Mouse (Mus musculus) CH12.LX (cell line): ENCODE measurements around the gene Arl2. TPM values are rescaled to one million over a fixed set of nuclear protein-coding genes. Genes with fewer than 3 reads are reported as not detected.

Experiments used
- DNase-seq: peaks from one replicate; pipeline ENCODE4 v3.0.0-alpha.2; 2013; ENCODE audit errors: extremely low read depth
- H3K27ac ChIP-seq: 2 replicates; pipeline ENCODE4 v1.5.1; 2012; ENCODE audit warnings: low read depth, mild to moderate bottlenecking, control low read depth, moderate library complexity; ENCODE audit not compliant: insufficient read depth
- H3K27me3 ChIP-seq: replicated peaks from 2 replicates; pipeline ENCODE3; 2012; ENCODE audit warnings: inconsistent platforms
- H3K36me3 ChIP-seq, 2 experiments: replicated peaks in 1 of 2; 2 replicates each; pipeline versions ENCODE3 to v1.6.1; 2012; ENCODE audit warnings: inconsistent platforms in 1 of 2, low read length in 1 of 2, mild to moderate bottlenecking in 1 of 2, mixed read lengths in 1 of 2, moderate library complexity in 1 of 2; ENCODE audit not compliant: control insufficient read depth in 1 of 2, insufficient read depth in 1 of 2
- H3K4me1 ChIP-seq, 2 experiments: 2 replicates each; pipeline ENCODE4 v1.6.1; 2012; ENCODE audit warnings: inconsistent platforms in 1 of 2, moderate library complexity in 1 of 2; ENCODE audit not compliant: insufficient read depth in 2 of 2, control insufficient read depth in 1 of 2
- H3K4me2 ChIP-seq: 2 replicates; pipeline ENCODE4 v1.6.1; 2012; ENCODE audit warnings: low read depth, mild to moderate bottlenecking, control low read depth; ENCODE audit not compliant: poor library complexity, insufficient read depth, severe bottlenecking
- H3K4me3 ChIP-seq, 3 experiments: fragments of 150-350 bp in 1 of 3; sonication (generic) in 1 of 3; replicated peaks in 1 of 3; 2 replicates each; pipeline versions ENCODE3 to v1.5.1; 2011 to 2012; ENCODE audit warnings: low read depth in 2 of 3, low read length in 2 of 3, mild to moderate bottlenecking in 2 of 3, moderate library complexity in 2 of 3, control low read depth in 1 of 3, improper control_type of control experiment in 1 of 3, inconsistent platforms in 1 of 3, mixed read lengths in 1 of 3; ENCODE audit not compliant: poor library complexity in 1 of 3
- H3K79me2 ChIP-seq: replicated peaks from 2 replicates; pipeline ENCODE4 v1.6.1; 2012; ENCODE audit warnings: mild to moderate bottlenecking, moderate library complexity; ENCODE audit not compliant: control insufficient read depth, poor library complexity, insufficient read depth, severe bottlenecking; ENCODE audit errors: extremely low read depth
- H3K9ac ChIP-seq: 2 replicates; pipeline ENCODE4 v1.6.1; 2012; ENCODE audit warnings: low read depth, mild to moderate bottlenecking, control low read depth, moderate library complexity; ENCODE audit not compliant: insufficient read depth
- H3K9me3 ChIP-seq: replicated peaks from 2 replicates; pipeline ENCODE3; 2012; ENCODE audit warnings: low read length, inconsistent platforms, mixed read lengths
- BHLHE40 ChIP-seq: IDR thresholded peaks from 2 replicates; pipeline ENCODE4 v1.6.1; 2011; ENCODE audit warnings: mild to moderate bottlenecking, low read depth, low read length, improper control_type of control experiment
- CTCF ChIP-seq, 2 experiments: IDR thresholded peaks in 1 of 2; conservative IDR thresholded peaks in 1 of 2; 2 replicates each; pipeline ENCODE4 v1.5.1; 2011 to 2012; ENCODE audit warnings: low read depth in 2 of 2, low read length in 2 of 2, improper control_type of control experiment in 1 of 2, inconsistent platforms in 1 of 2, mild to moderate bottlenecking in 1 of 2, moderate library complexity in 1 of 2
- EP300 ChIP-seq: IDR thresholded peaks from 2 replicates; pipeline ENCODE4 v1.6.1; 2011; ENCODE audit warnings: low read length, improper control_type of control experiment
- ETS1 ChIP-seq: conservative IDR thresholded peaks from 2 replicates; pipeline ENCODE4 v1.6.1; 2012; ENCODE audit warnings: low read depth, mild to moderate bottlenecking, inconsistent platforms, low read length, improper control_type of control experiment, moderate library complexity
- GABPA ChIP-seq: IDR thresholded peaks from 2 replicates; pipeline ENCODE4 v1.6.1; 2012; ENCODE audit warnings: low read depth, low read length, improper control_type of control experiment, inconsistent platforms; ENCODE audit not compliant: insufficient replicate concordance
- HCFC1 ChIP-seq: IDR thresholded peaks from 2 replicates; pipeline ENCODE4 v1.6.1; 2012; ENCODE audit warnings: low read depth, mild to moderate bottlenecking, inconsistent platforms, low read length, improper control_type of control experiment
- IRF4 ChIP-seq: IDR thresholded peaks from 2 replicates; pipeline ENCODE4 v1.6.1; 2014; ENCODE audit warnings: low read depth, mild to moderate bottlenecking, inconsistent platforms, low read length, improper control_type of control experiment
- JUN ChIP-seq: IDR thresholded peaks from 2 replicates; pipeline ENCODE4 v1.6.1; 2011; ENCODE audit warnings: low read depth, mild to moderate bottlenecking, low read length, improper control_type of control experiment, moderate library complexity; ENCODE audit not compliant: insufficient read depth
- JUND ChIP-seq: conservative IDR thresholded peaks from 2 replicates; pipeline ENCODE4 v1.6.1; 2011; ENCODE audit warnings: low read depth, low read length, improper control_type of control experiment
- KAT2A ChIP-seq: IDR thresholded peaks from 2 replicates; pipeline ENCODE4 v1.6.1; 2012; ENCODE audit warnings: low read length, improper control_type of control experiment, inconsistent platforms; ENCODE audit not compliant: insufficient replicate concordance
- MAX ChIP-seq: IDR thresholded peaks from 2 replicates; pipeline ENCODE4 v1.6.1; 2011; ENCODE audit warnings: low read length, improper control_type of control experiment
- MXI1 ChIP-seq: IDR thresholded peaks from 2 replicates; pipeline ENCODE4 v1.6.1; 2011; ENCODE audit warnings: mild to moderate bottlenecking, low read depth, low read length, improper control_type of control experiment
- NRF1 ChIP-seq: IDR thresholded peaks from 2 replicates; pipeline ENCODE4 v1.6.1; 2014; ENCODE audit warnings: low read depth, mild to moderate bottlenecking, inconsistent platforms, low read length, improper control_type of control experiment, moderate library complexity
- PAX5 ChIP-seq: IDR thresholded peaks from 2 replicates; pipeline ENCODE4 v1.6.1; 2012; ENCODE audit warnings: low read length, inconsistent platforms, mixed read lengths
- POLR2AphosphoS2 ChIP-seq: IDR thresholded peaks from 2 replicates; pipeline ENCODE4 v1.6.1; 2011; ENCODE audit warnings: low read depth, low read length, improper control_type of control experiment
- RAD21 ChIP-seq: IDR thresholded peaks from 2 replicates; pipeline ENCODE4 v1.6.1; 2011; ENCODE audit warnings: low read depth, mild to moderate bottlenecking, low read length, improper control_type of control experiment, moderate library complexity
- TBP ChIP-seq: conservative IDR thresholded peaks from 2 replicates; pipeline ENCODE4 v1.6.1; 2011; ENCODE audit warnings: low read depth, low read length, improper control_type of control experiment
- TCF12 ChIP-seq: IDR thresholded peaks from 2 replicates; pipeline ENCODE4 v1.6.1; 2014; ENCODE audit warnings: low read depth, mild to moderate bottlenecking, inconsistent platforms, low read length, improper control_type of control experiment
- USF1 ChIP-seq: IDR thresholded peaks from 2 replicates; pipeline ENCODE4 v1.6.1; 2014; ENCODE audit warnings: low read depth, mild to moderate bottlenecking, inconsistent platforms, low read length, improper control_type of control experiment
- ZKSCAN1 ChIP-seq: IDR thresholded peaks from 2 replicates; pipeline ENCODE4 v1.6.1; 2012; ENCODE audit warnings: low read depth, inconsistent platforms, low read length, improper control_type of control experiment, borderline replicate concordance
- ZMIZ1 ChIP-seq: IDR thresholded peaks from 2 replicates; pipeline ENCODE4 v1.6.1; 2012; ENCODE audit warnings: low read depth, mild to moderate bottlenecking, inconsistent platforms, low read length, improper control_type of control experiment
- ZNF384 ChIP-seq: IDR thresholded peaks from 2 replicates; pipeline ENCODE4 v1.6.1; 2012; ENCODE audit warnings: low read depth, low read length, improper control_type of control experiment, inconsistent platforms
- dilution Hi-C: fragments of 300-500 bp; cut with MboI; formaldehyde crosslinking; loops from 2 replicates; pipeline ENCODE4 v1.14.3; 2020; ENCODE audit warnings: low sequenced_read_pairs; ENCODE audit not compliant: extremely low pct_unique_long_range_greater_than_20kb, extremely low pct_ligation_motif_present
- in situ Hi-C: fragments of 300-500 bp; cut with MboI; formaldehyde crosslinking; loops from 3 replicates; pipeline ENCODE4 v1.14.3; 2019; ENCODE audit warnings: low sequenced_read_pairs, low pct_ligation_motif_present, low pct_unique_long_range_greater_than_20kb, mixed read lengths
- polyA plus RNA-seq: library from polyadenylated mRNA; unstranded; fragments of >175 nt; gene quantifications from 2 replicates; pipeline ENCODE4 v1.2.1, GENCODE M21; 2012; ENCODE audit warnings: low read depth; ENCODE audit not compliant: insufficient read length
- total RNA-seq, 2 experiments: library from RNA; depleted of rRNA; stranded (reverse); fragments of 300-350 nt in 1 of 2; fragments of >200 nt in 1 of 2; gene quantifications; 2 replicates each; pipeline ENCODE4 v1.2.3; 2012 to 2014

Gene Arl2
- total and polyA plus RNA-seq, 3 experiments, result 27.9 to 48.4 (median 36.9) TPM

- dilution Hi-C loops (no loop called here), in situ Hi-C loops (loop anchor here (25.0 kb wide), 1 partner anchor 146 kb away; the partner anchor contains the start of gene Cdc42bpg)
- peaks cover 0 to 7% of the 10 kb centered on the region in 2 experiments; a peak in 2 of 4 replicates for H3K4me1 ChIP-seq
- no peak overlapping the region for H3K4me2 ChIP-seq
- TF ChIP-seq RAD21 (peak; percentile 11), CTCF (conservative IDR thresholded peaks at IDR 0.05 in 1 of 2, IDR thresholded peaks at IDR 0.05 in 1 of 2; ENCODE audit: low read depth in 2 of 2, low read length in 2 of 2) (peak in 1 of 2 experiments; percentile 39; a peak in 1 of 4 replicates), JUN (no peak), ZMIZ1 (no peak)
- no peaks in the 10 kb centered on the region for H3K36me3 ChIP-seq
- no peak overlapping the region for H3K4me3 ChIP-seq
- H3K27me3 ChIP-seq, result peaks cover 31% of the 10 kb centered on the region
- H3K27ac ChIP-seq, result no peak overlapping the region
- H3K9me3 ChIP-seq, result peaks cover 4% of the 10 kb centered on the region
- no peaks in the 10 kb centered on the region for H3K79me2 ChIP-seq
- no peak overlapping the region for H3K9ac ChIP-seq
- DNase-seq, result no peak
These were observed 25.4 kb upstream of the Arl2 start for GRCm38 (mm10) chr19:6166750-6167149.

GRCm38 (mm10) chr19:6163872-6164547, 22.7 kb upstream of the Arl2 start:
- no peak for DNase-seq
- dilution Hi-C loops, result no loop called here
- in situ Hi-C loops, result loop anchor here (25.0 kb wide), 1 partner anchor 148 kb away; the partner anchor contains the start of gene Cdc42bpg
- TF ChIP-seq MXI1 (no peak), BHLHE40 (peak; percentile 55)
- TF ChIP-seq, all 38 proteins: peak for 1
- H3K4me2 ChIP-seq, result peak overlapping the region; percentile 27; the same call in 1 of the 2 replicates
- peak overlapping the region in 1 of 3 experiments; percentile 4 for H3K4me3 ChIP-seq
- peaks cover 4% of the 10 kb centered on the region for H3K9me3 ChIP-seq
- H3K4me1 ChIP-seq, result peaks cover 0 to 7% of the 10 kb centered on the region in 2 experiments; a peak in 2 of 4 replicates
- H3K79me2 ChIP-seq, result no peaks in the 10 kb centered on the region
- H3K9ac ChIP-seq, result no peak overlapping the region
- H3K27me3 ChIP-seq, result peaks cover 33% of the 10 kb centered on the region
- H3K36me3 ChIP-seq, result no peaks in the 10 kb centered on the region
- H3K27ac ChIP-seq, result no peak overlapping the region

GRCm38 (mm10) chr19:6157220-6157619, 15.9 kb upstream of the Arl2 start:
- in situ Hi-C loops (loop anchor here (5.0 to 25.0 kb wide), 2 partner anchors 75 to 155 kb away; partner anchors contain the start of gene Cdc42bpg), dilution Hi-C loops (no loop called here)
- peak; percentile 68 for DNase-seq
- no peaks in the 10 kb centered on the region for H3K9me3 ChIP-seq
- H3K9ac ChIP-seq, result no peak overlapping the region
- H3K36me3 ChIP-seq, result no peaks in the 10 kb centered on the region
- H3K27ac ChIP-seq, result no peak overlapping the region
- H3K27me3 ChIP-seq, result peaks cover 40% of the 10 kb centered on the region
- no peaks in the 10 kb centered on the region for H3K79me2 ChIP-seq
- peaks cover 8 to 22% of the 10 kb centered on the region in 2 experiments; a peak in 3 of 4 replicates for H3K4me1 ChIP-seq
- H3K4me3 ChIP-seq, result no peak overlapping the region
- H3K4me2 ChIP-seq, result peak overlapping the region; percentile 26
- TF ChIP-seq ZKSCAN1 (no peak), MAX (no peak), CTCF (conservative IDR thresholded peaks at IDR 0.05 in 1 of 2, IDR thresholded peaks at IDR 0.05 in 1 of 2; ENCODE audit: low read depth in 2 of 2, low read length in 2 of 2) (no peak), JUND (no peak; the same call in 1 of the 2 replicates), HCFC1 (no peak), ZNF384 (no peak), TBP (no peak), EP300 (peak; percentile 52; the same call in 1 of the 2 replicates), TCF12 (peak; percentile 22; the same call in 1 of the 2 replicates), KAT2A (no peak), USF1 (no peak), BHLHE40 (peak; percentile 76), ETS1 (peak; percentile 82), ZMIZ1 (no peak), PAX5 (no peak), MXI1 (no peak), NRF1 (no peak), IRF4 (peak; percentile 59), POLR2AphosphoS2 (no peak), GABPA (no peak)
